Mouse (Mus musculus) olfactory bulb, adult 2 months (tissue): Measurements from ENCODE around the gene Eef1g. TPM values are rescaled to one million over a fixed set of nuclear protein-coding genes. Genes with fewer than 3 reads are reported as not detected.
A peak's percentile ranks its signal among the peaks of the same experiment; 100 is the strongest.

Experiments used
- H3K27ac ChIP-seq: fragments of 200-500 bp; 2 replicates; pipeline ENCODE4 v1.5.1; 2012; ENCODE audit warnings: low read depth, low read length; ENCODE audit not compliant: insufficient read depth
- H3K4me1 ChIP-seq: fragments of 200-500 bp; 2 replicates; pipeline ENCODE4 v1.6.1; 2012; ENCODE audit warnings: low read length; ENCODE audit not compliant: control insufficient read depth, insufficient read depth
- H3K4me3 ChIP-seq: fragments of 200-500 bp; 2 replicates; pipeline ENCODE4 v1.5.1; 2012; ENCODE audit warnings: mild to moderate bottlenecking, low read depth, low read length, moderate library complexity; ENCODE audit not compliant: insufficient read depth
- CTCF ChIP-seq: fragments of 200-500 bp; IDR thresholded peaks from 2 replicates; pipeline ENCODE4 v1.5.1; 2012; ENCODE audit warnings: low read depth, mild to moderate bottlenecking, low read length, moderate library complexity; ENCODE audit not compliant: insufficient read depth
- POLR2A ChIP-seq: fragments of 200-500 bp; IDR thresholded peaks from 2 replicates; pipeline ENCODE4 v1.6.1; 2012; ENCODE audit warnings: mild to moderate bottlenecking, low read depth, low read length, moderate library complexity; ENCODE audit not compliant: insufficient read depth
- WGBS: fragments of 180-500 bp; shearing (Covaris S2); methylation state at CpG from one replicate; pipeline ENCODE4 v1.1.7; 2018; 5-methylcytosine and 5-hydroxymethylcytosine counted together
- polyA plus RNA-seq: library from polyadenylated mRNA; stranded (reverse); fragments of >200 nt; gene quantifications from 2 replicates; pipeline ENCODE4 v1.2.4, GENCODE M21; 2012; ENCODE audit warnings: low replicate concordance; ENCODE audit not compliant: missing spikeins, insufficient read depth, insufficient read length

Eef1g gene
- polyA plus RNA-seq, 1 experiment, result not detected

- TF ChIP-seq POLR2A, result no peak
- no peak for TF ChIP-seq CTCF
- H3K27ac ChIP-seq, result peak overlapping the region; percentile 42
- under 1% methylated on average over 53 of the region's 53 CpGs for WGBS
- H3K4me1 ChIP-seq, result peaks cover 34% of the 10 kb centered on the region
- H3K4me3 ChIP-seq, result peak overlapping the region; percentile 48
Measured at GRCm38 (mm10) chr19:8989567-8990431, 23.0 kb downstream of the Eef1g start.

DNA sequence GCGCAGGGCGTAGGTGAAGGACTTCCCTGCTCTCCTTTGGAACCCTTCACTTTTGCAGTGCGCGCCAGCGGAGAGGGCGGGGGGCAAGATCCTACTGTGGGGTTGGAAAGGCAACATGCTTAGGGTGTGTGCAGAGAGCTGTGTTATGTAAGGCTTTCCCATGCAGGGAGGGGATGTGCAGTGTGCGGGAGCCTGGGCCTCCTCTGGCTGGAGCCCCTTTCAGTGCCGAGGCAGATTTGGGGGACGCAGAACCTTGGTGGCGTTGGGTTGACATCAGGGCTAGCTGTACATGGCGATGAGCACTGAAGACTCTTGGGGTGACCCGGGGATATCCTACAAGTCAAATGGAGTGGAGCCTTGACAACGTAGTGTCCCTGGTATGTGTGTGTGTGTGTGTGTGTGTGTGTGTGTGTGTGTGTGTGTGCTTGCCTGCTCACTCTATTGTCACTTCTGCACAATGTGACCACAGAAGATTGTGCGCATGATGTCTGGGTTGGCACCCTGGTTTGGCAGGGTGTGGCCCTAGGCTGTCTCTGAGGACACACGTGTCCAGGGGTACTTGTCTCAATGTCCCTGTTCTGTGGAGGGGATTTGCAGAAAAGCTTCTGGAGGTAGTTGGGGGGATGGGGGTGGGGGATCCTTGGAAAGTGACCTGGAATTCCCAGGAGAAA is 23.7 kb downstream of the Eef1g start:
- peaks cover 36% of the 10 kb centered on the region for H3K4me1 ChIP-seq
- 24% methylated on average over 15 of the region's 15 CpGs for WGBS
- H3K4me3 ChIP-seq, result peak overlapping the region; percentile 34
- TF ChIP-seq POLR2A (no peak), CTCF (no peak)
- H3K27ac ChIP-seq, result 0 out of 2 replicates have a peak overlapping the region, but pooled peaks have one; percentile 33

DNA sequence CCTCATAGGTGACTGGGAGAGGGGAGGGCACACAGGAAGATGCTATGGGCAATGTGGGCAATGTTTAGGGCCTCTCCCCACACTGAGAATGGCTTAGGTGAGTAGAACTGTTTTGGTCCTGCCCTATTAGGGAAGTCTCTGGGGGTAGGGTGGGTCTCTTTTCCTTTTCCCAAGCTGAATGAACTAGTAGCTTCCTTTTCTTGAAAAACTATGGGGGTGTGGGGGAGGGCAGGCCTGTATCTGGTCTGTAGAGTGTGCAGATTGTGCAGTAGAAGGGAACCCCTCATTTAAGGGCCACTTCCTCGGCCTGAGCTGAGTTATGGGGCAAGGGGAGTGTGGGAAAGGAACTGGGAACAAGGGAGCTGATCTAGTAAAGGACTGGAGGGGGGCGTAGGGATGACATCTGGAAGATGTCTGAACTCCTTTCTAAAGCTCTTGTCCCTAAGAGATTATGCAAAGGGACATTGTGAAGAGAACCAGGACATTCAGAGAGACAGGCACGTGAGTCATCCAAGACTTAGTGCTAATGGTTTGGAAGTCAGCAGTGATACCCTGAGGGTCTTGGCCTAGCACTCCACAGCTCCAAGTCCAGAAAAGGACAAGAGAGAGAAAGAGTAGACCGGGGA is 24.5 kb downstream of the Eef1g start:
- Histone ChIP-seq H3K4me1 (peaks cover 37% of the 10 kb centered on the region), H3K27ac (no peak overlapping the region), H3K4me3 (no peak overlapping the region)
- TF ChIP-seq POLR2A, result no peak
- no peak for TF ChIP-seq CTCF
- WGBS, result 86% methylated on average over 4 of the region's 4 CpGs

DNA sequence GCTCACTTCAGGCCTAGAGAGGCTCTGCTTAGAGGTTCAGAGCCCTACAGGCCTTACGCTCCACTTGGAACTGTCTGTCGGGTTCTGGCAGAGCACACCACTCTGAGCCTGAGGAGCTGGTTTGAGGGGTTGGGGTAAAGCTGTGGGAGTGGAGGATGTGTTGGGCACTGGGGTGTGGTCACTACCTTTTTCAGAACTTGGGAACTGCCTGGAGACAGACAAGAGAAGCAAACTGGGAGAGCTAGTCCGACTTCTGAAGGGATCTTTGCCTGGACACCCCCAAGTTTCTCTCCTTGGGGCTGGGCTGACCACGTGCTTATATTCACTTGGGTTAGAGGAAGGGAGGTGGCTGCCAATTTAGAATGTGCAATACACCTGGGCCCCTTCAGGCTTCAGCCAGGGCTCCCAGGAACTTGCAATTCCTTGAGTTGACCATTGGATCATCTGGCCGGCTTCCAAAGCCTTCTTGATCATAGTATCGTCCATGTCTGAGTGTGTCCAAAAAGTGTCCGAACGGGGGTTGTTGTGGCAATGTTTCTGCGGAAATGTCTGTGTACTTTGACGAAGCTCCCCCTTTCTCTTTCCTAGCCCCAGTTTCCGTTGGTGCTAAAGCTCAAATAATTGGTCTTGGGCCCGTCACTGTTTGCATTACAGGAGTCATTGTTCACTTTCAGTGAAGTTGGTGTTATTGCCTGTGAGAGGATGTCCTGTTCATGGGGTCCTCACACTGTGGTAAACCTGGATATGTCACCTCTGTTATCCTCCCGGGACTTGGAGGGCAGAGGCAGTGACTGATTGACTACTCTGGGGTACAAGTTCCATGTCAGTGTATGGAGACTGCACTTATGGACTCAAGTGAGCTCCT is 25.3 kb downstream of the Eef1g start:
- Histone ChIP-seq H3K4me3 (no peak overlapping the region), H3K27ac (no peak overlapping the region), H3K4me1 (peaks cover 38% of the 10 kb centered on the region)
- WGBS, result 85% methylated on average over 13 of the region's 13 CpGs
- TF ChIP-seq POLR2A (no peak), CTCF (no peak)

DNA sequence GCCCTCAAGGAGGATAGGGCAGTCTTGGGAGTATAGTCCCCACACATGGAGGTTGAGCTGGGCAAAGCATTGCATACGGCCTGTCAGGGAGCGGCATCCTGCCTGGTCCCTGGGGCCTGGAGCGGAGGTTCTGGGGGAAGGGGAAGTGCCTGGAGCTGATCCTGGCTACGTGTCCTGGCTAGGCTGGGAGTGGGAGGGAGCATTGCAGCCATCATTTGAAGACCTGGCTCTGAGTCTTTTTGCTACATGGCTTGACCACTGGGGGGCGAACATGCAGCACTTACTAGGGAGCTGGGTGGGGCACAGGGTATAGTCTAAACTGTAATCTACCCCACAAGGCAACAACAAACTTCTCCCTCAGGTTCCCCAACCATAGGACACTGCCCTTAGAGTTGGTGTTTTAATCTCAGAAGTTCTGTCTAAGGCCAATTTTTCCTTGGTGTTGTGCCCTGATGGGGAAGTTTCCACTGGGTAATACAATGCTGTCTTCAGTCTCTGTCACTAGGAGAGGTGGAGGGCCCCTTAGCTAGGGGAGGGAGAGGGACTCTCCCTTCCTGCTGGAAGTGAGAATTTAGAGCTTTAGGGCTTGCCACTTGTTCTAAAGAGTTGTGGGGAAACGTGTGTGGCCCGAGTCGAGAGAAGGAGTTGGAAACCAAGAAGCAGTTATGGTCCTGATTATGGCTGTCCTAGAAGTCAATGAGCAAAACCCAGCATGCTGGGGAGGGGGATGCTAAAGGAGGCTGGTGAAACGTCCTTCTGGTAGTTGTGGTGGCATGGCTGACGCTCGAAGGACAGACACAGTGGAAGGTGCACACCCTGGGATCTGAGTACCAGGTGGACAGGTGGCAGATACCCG is 26.2 kb downstream of the Eef1g start:
- TF ChIP-seq POLR2A (no peak), CTCF (peak; percentile 43)
- 47% methylated on average over 12 of the region's 12 CpGs for WGBS

GRCm38 (mm10) chr19:8993625-8993912 is 26.7 kb downstream of the Eef1g start:
- Histone ChIP-seq H3K27ac (no peak overlapping the region), H3K4me1 (peaks cover 38% of the 10 kb centered on the region), H3K4me3 (no peak overlapping the region)
- TF ChIP-seq POLR2A (no peak), CTCF (no peak)
- 73% methylated on average over 2 of the region's 2 CpGs for WGBS

More for the DNA sequence above, 26.2 kb downstream of the Eef1g start:
- H3K27ac ChIP-seq, result no peak overlapping the region
- H3K4me3 ChIP-seq, result no peak overlapping the region
- peaks cover 43% of the 10 kb centered on the region for H3K4me1 ChIP-seq

DNA sequence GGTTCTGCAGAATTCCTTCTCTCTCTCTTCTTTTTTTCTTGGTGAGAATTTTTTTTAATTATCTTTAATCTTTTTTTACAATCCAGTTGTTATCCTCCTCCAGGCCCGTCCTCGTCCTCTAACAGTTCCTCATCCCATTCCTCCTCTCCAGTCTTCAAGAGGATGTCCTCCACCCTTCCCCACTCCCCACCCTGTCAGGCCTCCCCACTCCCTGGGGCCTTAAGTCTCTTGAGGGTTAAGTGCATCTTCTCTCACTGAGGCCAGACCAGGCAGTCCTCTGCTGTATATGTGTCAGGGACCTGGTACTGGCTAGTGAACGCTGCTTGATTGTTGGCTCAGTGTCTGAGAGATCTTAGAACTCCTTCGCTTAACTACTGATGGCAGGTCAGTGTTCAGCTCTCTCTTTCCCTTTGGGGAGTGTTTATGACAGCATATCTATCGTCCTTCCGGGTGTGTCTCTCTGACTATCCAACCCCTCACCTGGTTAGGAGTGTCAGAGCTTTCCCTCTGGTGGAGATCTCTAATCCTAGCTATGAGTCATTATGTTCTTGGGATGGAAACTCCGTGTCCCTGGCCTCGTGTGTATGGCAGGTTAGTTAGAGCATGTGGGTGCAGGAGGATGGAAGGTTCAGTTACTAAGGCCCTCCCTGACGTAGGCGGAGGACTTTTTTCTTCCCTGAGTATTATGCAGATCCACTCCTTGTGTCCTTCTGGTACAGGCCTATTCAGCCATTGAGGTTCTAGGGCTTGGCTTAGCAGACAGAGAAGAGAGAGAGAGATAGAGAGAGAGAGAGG is 28.2 kb downstream of the Eef1g start:
- no peak overlapping the region for H3K27ac ChIP-seq
- no peak overlapping the region for H3K4me3 ChIP-seq
- H3K4me1 ChIP-seq, result peaks cover 25% of the 10 kb centered on the region
- no peak for TF ChIP-seq CTCF
- 73% methylated on average over 10 of the region's 10 CpGs for WGBS
